Mouse (Mus musculus): ENCODE results near the gene Tbc1d15. TPM values are rescaled to one million over a fixed set of nuclear protein-coding genes. Genes with fewer than 3 reads are reported as not detected.

The Tbc1d15 gene
- polyA plus RNA-seq, 1 experiment from 2014 or later = 39.6 TPM

DNA sequence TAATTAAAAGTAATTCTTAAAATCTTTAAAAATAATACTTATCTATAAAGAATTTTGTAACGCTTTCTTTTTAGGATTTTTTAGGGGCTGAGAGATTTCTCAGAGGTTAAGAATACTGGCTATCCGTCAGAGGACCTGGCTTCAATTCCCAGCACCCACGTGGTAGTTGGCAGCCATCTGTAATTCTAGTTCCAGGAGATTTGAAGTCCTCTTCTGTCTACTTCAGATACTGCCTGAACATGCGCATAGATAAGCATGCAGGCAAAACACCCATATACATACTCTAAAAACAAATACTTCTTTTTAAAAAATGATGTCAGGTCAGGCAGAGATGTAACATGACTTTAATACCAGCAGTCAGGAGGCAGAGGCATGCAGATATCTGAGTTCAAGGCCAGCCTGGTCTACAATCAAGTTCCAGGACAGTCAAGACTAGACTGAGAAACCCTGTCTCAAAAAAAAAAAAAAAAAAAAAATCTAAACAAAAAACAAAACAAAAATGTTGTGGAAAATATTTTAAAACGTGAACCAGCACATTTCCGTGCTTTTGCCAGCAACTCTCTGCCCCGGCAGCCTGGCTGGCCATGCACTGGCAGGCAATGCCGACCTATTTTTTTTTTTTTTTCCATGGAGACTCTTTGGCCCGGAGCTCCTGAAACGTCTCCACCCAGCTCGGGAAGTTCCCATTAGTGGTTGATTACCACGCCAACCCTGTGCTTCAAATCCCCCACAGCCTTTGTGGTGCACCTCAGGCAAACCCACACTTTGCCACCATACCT is 19.5 kb upstream of the Tbc1d15 start:
- H3K36me3 ChIP-seq (ENCODE audit: poor library complexity, severe bottlenecking) = no peaks in the 10 kb centered on the region
- no peak overlapping the region for H3K27ac ChIP-seq
- no peak overlapping the region for H3K4me2 ChIP-seq
- no peaks in the 10 kb centered on the region for H3K9me3 ChIP-seq (replicated peaks)
- 89% methylated on average over 12 of the region's 12 CpGs for WGBS
- ATAC-seq = no peak
- no peak overlapping the region for H3K4me3 ChIP-seq
- H3K4me1 ChIP-seq = no peaks in the 10 kb centered on the region
- H3K9ac ChIP-seq = no peak overlapping the region
- no peaks in the 10 kb centered on the region for H3K27me3 ChIP-seq

GRCm38 (mm10) chr10:115262926-115263562 is 11.8 kb upstream of the Tbc1d15 start:
- no peak overlapping the region for H3K9ac ChIP-seq
- no peak overlapping the region for H3K4me3 ChIP-seq
- H3K27me3 ChIP-seq = no peaks in the 10 kb centered on the region
- H3K9me3 ChIP-seq (replicated peaks) = no peaks in the 10 kb centered on the region
- H3K36me3 ChIP-seq (ENCODE audit: poor library complexity, severe bottlenecking) = no peaks in the 10 kb centered on the region
- WGBS = 76% methylated on average over 5 of the region's 5 CpGs
- H3K4me2 ChIP-seq = no peak overlapping the region
- H3K4me1 ChIP-seq = no peaks in the 10 kb centered on the region
- no peak for ATAC-seq
- no peak overlapping the region for H3K27ac ChIP-seq

DNA sequence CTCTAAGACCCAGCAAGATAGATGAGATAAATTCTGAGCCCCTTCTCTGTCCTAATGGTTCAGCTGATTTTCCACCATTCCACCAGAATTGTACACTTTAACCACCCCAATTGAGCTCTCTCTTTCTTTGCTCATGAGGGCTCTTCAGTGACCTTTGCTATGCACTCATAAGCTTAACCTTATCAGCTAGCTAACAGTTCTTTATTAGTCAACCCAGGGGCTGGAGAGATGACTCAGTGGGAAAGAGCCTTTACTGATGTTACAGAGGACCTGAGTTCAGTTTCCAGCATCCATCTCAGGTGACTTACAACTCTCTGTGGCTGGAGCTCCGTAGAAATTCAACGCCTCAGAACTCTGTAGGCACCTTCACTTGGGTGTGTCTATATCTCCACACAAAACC is 11.0 kb upstream of the Tbc1d15 start:
- WGBS = 93% methylated on average over 2 of the region's 2 CpGs
- Histone ChIP-seq H3K4me2 (no peak overlapping the region), H3K27me3 (no peaks in the 10 kb centered on the region), H3K27ac (no peak overlapping the region), H3K4me1 (no peaks in the 10 kb centered on the region), H3K9me3 (replicated peaks) (no peaks in the 10 kb centered on the region), H3K36me3 (ENCODE audit: poor library complexity, severe bottlenecking) (no peaks in the 10 kb centered on the region), H3K9ac (no peak overlapping the region), H3K4me3 (no peak overlapping the region)
- no peak for ATAC-seq

DNA sequence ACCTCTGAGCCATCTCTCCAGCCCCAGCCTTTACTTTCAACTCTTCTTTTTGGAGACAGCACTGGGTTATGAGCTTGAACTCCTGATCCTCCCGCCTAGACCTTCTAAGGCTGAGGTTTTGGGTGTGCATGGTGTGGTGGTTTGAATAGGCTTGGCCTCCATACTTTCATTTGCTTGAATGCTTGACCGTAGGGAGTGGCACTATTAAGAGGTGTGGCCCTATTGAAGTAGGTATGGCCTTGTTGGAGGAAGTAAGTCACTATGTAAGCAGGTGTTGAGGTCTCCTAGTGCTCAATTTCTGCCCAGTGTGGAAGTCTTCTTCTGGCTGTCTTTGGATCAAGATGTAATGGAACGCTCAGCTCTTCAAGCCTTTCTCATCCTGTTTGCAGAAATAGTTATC is 10.2 kb upstream of the Tbc1d15 start:
- no peaks in the 10 kb centered on the region for H3K9me3 ChIP-seq (replicated peaks)
- H3K27me3 ChIP-seq = no peaks in the 10 kb centered on the region
- 88% methylated on average over 3 of the region's 3 CpGs for WGBS
- no peak overlapping the region for H3K27ac ChIP-seq
- H3K9ac ChIP-seq = no peak overlapping the region
- no peak overlapping the region for H3K4me2 ChIP-seq
- no peak overlapping the region for H3K4me3 ChIP-seq
- no peak for ATAC-seq
- H3K36me3 ChIP-seq (ENCODE audit: poor library complexity, severe bottlenecking) = no peaks in the 10 kb centered on the region
- no peaks in the 10 kb centered on the region for H3K4me1 ChIP-seq

DNA sequence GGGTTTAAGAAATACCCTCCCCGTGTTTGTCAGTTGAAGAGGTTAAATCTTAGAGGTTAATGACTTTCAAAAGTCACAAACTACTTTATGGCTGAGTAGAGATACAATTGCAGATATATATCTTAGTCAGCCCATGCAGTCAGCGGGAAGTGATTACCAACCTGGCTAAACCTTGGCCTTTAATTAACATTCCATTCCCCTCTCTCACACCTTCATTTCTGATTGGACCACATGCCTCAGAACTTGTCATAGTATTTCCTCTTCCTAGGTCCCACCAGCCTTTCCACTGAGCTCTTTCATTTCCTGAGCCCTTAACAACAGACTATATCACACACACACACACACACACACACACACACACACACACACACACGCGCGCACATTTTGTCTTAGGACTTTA is 4.9 kb upstream of the Tbc1d15 start:
- Histone ChIP-seq H3K4me2 (no peak overlapping the region), H3K4me1 (peaks cover 7% of the 10 kb centered on the region), H3K27me3 (no peaks in the 10 kb centered on the region), H3K4me3 (no peak overlapping the region), H3K36me3 (ENCODE audit: poor library complexity, severe bottlenecking) (no peaks in the 10 kb centered on the region), H3K27ac (no peak overlapping the region), H3K9ac (no peak overlapping the region), H3K9me3 (replicated peaks) (no peaks in the 10 kb centered on the region)
- no peak for ATAC-seq
- 85% methylated on average over 5 of the region's 5 CpGs for WGBS

GRCm38 (mm10) chr10:115253521-115253920 is 2.3 kb upstream of the Tbc1d15 start:
- Histone ChIP-seq H3K9ac (no peak overlapping the region), H3K9me3 (replicated peaks) (no peaks in the 10 kb centered on the region), H3K4me3 (no peak overlapping the region), H3K27ac (no peak overlapping the region), H3K4me2 (no peak overlapping the region), H3K27me3 (no peaks in the 10 kb centered on the region), H3K36me3 (ENCODE audit: poor library complexity, severe bottlenecking) (no peaks in the 10 kb centered on the region), H3K4me1 (peaks cover 19% of the 10 kb centered on the region)
- no peak for ATAC-seq
- 84% methylated on average over 3 of the region's 3 CpGs for WGBS

DNA sequence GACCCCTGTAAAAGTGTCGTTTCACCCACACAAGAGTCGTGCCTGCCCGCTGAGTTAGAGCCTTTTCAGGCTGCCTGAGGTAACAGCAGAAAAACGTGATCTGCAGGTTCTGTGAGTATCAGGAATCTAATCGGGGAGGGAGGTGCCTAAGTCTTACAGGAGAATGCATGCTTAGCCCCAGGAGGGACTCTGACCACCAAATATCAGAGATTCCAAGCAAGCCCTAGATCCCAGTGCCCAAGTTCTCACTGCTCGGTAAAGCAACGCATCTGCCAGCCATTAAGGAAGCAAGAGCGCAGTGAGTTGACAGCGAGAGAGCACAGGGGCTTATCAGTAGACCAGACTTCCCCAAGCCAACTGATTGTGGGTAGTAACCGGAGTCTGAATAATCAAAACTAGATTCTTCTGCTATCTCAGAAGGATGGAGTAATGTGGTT is 1.1 kb upstream of the Tbc1d15 start:
- H3K4me3 ChIP-seq = peak overlapping the region; percentile 97
- H3K9me3 ChIP-seq (replicated peaks) = no peaks in the 10 kb centered on the region
- no peak for ATAC-seq
- H3K27me3 ChIP-seq = no peaks in the 10 kb centered on the region
- WGBS = 15% methylated on average over 10 of the region's 10 CpGs
- H3K4me1 ChIP-seq = peaks cover 19% of the 10 kb centered on the region
- peak overlapping the region; percentile 31; the same call in 1 of the 2 replicates for H3K9ac ChIP-seq
- no peaks in the 10 kb centered on the region for H3K36me3 ChIP-seq (ENCODE audit: poor library complexity, severe bottlenecking)
- no peak overlapping the region for H3K27ac ChIP-seq
- H3K4me2 ChIP-seq = peak overlapping the region; percentile 74

GRCm38 (mm10) chr10:115250235-115251087 is 806 bp downstream of the Tbc1d15 start:
- no peak; the same call in 1 of the 2 replicates for ATAC-seq
- Histone ChIP-seq H3K27ac (no peak overlapping the region; the same call in 1 of the 2 replicates), H3K27me3 (no peaks in the 10 kb centered on the region), H3K9me3 (replicated peaks) (no peaks in the 10 kb centered on the region), H3K36me3 (ENCODE audit: poor library complexity, severe bottlenecking) (no peaks in the 10 kb centered on the region), H3K4me1 (peaks cover 19% of the 10 kb centered on the region), H3K4me2 (peak overlapping the region; percentile 74), H3K9ac (peak overlapping the region; percentile 90), H3K4me3 (peak overlapping the region; percentile 97)
- whole genome bisulfite sequencing = 35% methylated on average over 38 of the region's 38 CpGs

GRCm38 (mm10) chr10:115248041-115248440 is 3.2 kb downstream of the Tbc1d15 start:
- WGBS = 41% methylated on average over 7 of the region's 7 CpGs
- no peak overlapping the region for H3K4me3 ChIP-seq
- no peak overlapping the region for H3K9ac ChIP-seq
- H3K36me3 ChIP-seq (ENCODE audit: poor library complexity, severe bottlenecking) = no peaks in the 10 kb centered on the region
- H3K27me3 ChIP-seq = no peaks in the 10 kb centered on the region
- no peak for ATAC-seq
- no peak overlapping the region for H3K27ac ChIP-seq
- H3K9me3 ChIP-seq (replicated peaks) = no peaks in the 10 kb centered on the region
- H3K4me2 ChIP-seq = no peak overlapping the region
- H3K4me1 ChIP-seq = peaks cover 19% of the 10 kb centered on the region

DNA sequence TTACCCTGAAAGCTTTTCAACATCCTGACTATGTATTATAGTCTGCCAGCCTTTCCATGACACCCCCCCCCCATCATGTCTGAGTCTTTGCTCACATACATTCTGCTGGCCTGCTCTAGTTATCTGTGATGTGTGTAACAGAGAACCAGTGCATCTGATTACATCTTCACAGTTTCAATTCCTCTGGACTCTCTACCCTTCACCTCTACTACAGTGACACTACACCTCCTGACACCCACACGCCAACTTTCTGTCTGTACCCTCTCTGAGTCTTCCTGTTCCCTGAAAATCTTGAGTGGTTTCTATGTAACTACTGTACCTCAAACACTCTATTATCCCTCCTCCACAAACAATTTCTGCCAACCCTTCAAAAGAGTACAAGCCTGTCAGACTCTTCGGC is 5.8 kb downstream of the Tbc1d15 start:
- Histone ChIP-seq H3K27ac (no peak overlapping the region), H3K27me3 (no peaks in the 10 kb centered on the region), H3K9me3 (replicated peaks) (no peaks in the 10 kb centered on the region), H3K36me3 (ENCODE audit: poor library complexity, severe bottlenecking) (no peaks in the 10 kb centered on the region), H3K4me1 (peaks cover 11% of the 10 kb centered on the region), H3K4me3 (no peak overlapping the region), H3K4me2 (no peak overlapping the region), H3K9ac (no peak overlapping the region)
- WGBS = 93% methylated on average over 2 of the region's 2 CpGs
- ATAC-seq = no peak

- 85% methylated on average over 8 of the region's 8 CpGs for WGBS
Observed at GRCm38 (mm10) chr10:115241082-115241595, 10.1 kb downstream of the Tbc1d15 start.

GRCm38 (mm10) chr10:115237931-115238330 is 13.3 kb downstream of the Tbc1d15 start:
- Histone ChIP-seq H3K27me3 (no peaks in the 10 kb centered on the region), H3K9ac (no peak overlapping the region), H3K36me3 (ENCODE audit: poor library complexity, severe bottlenecking) (peaks cover 33% of the 10 kb centered on the region), H3K27ac (no peak overlapping the region), H3K9me3 (replicated peaks) (no peaks in the 10 kb centered on the region), H3K4me2 (no peak overlapping the region), H3K4me3 (no peak overlapping the region), H3K4me1 (no peaks in the 10 kb centered on the region)
- ATAC-seq = no peak
- 86% methylated on average over 4 of the region's 4 CpGs for WGBS

More at GRCm38 (mm10) chr10:115241082-115241595, 10.1 kb downstream of the Tbc1d15 start:
- H3K4me2 ChIP-seq = no peak overlapping the region
- ATAC-seq = no peak
- H3K4me3 ChIP-seq = no peak overlapping the region
- H3K27ac ChIP-seq = no peak overlapping the region
- H3K9me3 ChIP-seq (replicated peaks) = no peaks in the 10 kb centered on the region
- no peak overlapping the region for H3K9ac ChIP-seq
- no peaks in the 10 kb centered on the region for H3K4me1 ChIP-seq
- H3K27me3 ChIP-seq = no peaks in the 10 kb centered on the region
- peaks cover 29% of the 10 kb centered on the region for H3K36me3 ChIP-seq (ENCODE audit: poor library complexity, severe bottlenecking)
